Mouse (Mus musculus) lung, adult 10 weeks (tissue): ENCODE measurements around the gene Fam71b. TPM values are rescaled to one million over a fixed set of nuclear protein-coding genes. Genes with fewer than 3 reads are reported as not detected.

Experiments used
- polyA plus RNA-seq: library from polyadenylated mRNA; stranded (reverse); fragments of 350-450 nt; fragmentation: Illumina TruSeq; extraction: RNeasy Lipid Tissue Mini Kit (QIAGEN cat#74804); gene quantifications from one replicate; pipeline ENCODE4 v1.2.3, GENCODE M21; 2014; ENCODE audit warnings: low read depth, low replicate concordance; ENCODE audit not compliant: insufficient read depth

Gene Fam71b
- 0.17 TPM for polyA plus RNA-seq

GRCm38 (mm10) chr11:46396167-46396859 is at the start of gene Fam71b:
Gene Fam71b (plus strand): TSS chr11:46396559.

DNA sequence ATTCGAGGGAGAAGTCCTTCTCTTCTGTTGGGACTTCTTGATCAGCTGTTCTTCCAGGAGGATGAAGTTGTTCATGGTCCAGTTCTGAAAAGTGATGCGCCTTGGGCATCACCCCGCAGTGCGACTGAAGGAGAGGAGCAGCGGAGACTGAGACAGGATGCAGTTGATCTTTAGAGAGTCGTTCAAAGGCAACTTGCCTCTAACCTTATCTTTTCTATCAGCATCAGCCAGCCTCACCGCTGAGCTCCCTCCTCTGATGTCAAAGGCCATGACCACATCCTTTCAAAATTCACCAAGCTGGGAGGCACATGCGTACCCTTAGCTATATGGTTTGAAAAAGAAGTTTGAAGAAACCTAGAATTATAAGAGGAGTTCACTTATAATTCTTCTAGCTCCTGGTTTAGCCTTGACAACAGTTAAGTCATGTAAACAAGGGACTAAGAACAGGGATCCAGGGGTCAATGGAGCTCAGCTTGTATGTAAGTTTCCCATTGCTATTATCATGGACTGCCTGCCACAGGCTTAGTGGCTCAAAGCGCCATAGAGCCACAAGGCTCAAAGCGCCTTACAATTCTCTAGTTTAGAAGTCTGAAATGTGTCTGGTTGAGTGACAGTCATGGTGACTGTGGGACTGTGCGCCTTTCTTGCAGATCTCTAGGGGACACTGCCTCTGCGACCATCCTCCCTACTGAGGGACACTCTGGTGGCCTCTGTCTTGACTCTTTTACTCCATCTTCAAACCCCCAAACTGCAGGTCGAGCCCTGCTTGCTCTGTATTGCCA is 6.8 kb upstream of the Fam71b start, which contains the start of gene Itk:
Gene Itk (minus strand): TSS at position 180 of the 782 bp plus-strand sequence.

DNA sequence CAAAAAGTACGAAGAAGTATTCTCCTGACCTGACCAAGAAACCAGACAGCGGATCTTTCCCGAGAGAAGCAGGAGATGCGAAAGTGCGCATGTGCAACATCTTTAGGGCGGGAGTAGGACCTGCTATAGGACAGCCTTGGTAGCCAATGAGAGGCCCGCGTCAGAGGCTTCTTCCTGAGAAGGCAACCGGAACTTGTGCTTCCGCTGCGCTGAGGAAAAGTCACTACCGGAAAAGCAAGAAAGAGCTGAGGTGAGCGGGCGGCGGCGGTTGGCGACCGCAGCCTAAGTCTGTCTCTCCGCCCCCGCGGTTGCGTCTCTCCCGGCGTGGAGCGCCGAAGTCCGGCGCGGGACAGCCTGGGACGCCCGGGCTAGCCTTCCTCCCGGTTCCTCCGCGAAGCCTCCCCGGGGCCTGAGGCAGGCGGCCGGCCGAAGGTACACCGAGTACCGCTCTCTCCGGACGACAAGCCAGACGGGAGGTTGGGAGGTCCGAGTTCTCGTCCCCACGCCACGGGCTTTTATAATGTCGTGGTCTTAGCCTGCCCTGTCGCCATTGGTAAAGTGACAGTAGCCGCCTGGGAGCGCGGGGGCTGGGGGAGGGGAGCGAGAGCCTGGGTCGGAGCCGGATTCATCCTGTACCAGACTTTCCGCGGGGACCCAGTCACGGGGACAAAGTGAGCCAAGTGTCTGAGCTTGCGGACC is 40.5 kb downstream of the Fam71b start, which contains the start of gene Med7:
Gene Med7 (plus strand): TSS at position 166 of the 699 bp plus-strand sequence.

DNA sequence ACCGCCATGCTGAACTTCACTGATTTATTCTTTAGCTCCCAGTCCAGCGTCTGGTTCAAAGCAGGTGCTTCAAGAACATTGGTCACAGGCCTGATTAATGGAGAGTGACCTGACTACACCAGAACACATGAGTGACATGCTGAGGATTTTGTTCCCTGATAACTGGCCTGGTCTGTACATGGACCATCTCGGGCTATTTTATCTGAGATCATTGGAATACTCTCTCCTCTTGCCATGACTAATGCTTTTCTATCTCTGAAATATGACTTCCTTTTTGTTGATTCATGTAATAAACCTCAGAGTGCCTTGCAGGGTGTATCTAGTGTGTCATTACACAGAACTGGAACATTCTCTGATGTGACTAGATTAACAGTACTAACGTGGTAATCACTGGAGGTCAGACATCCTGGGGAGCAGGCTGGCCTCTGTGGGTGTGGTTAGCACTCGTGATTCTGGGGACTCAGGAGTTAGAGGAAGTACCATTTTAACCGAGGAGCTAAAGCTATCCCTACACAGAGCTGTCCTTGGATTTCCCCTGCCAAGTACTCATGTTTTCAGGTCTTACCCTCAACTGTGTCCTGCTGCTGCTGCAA is 58.2 kb downstream of the Fam71b start, which contains the start of gene Havcr2:
Gene Havcr2 (plus strand): TSS at position 483 of the 593 bp plus-strand sequence.

Other genes with a start within 250 kb of the Fam71b start
- 0.23 TPM for gene Nipal4, start 230.1 kb upstream of the Fam71b start, polyA plus RNA-seq
- not detected for gene Fndc9, start 161.0 kb upstream of the Fam71b start, polyA plus RNA-seq
- 4.7 TPM for gene Cyfip2, start 83.7 kb upstream of the Fam71b start, polyA plus RNA-seq
- 2.7 TPM for gene Itk, start 7.0 kb upstream of the Fam71b start, polyA plus RNA-seq
- 27.5 TPM for gene Med7, start 40.4 kb downstream of the Fam71b start, polyA plus RNA-seq
- gene Havcr2, start 58.4 kb downstream of the Fam71b start, polyA plus RNA-seq, result 2.9 TPM
- not detected for gene Gm12169, start 127.7 kb downstream of the Fam71b start, polyA plus RNA-seq
- not detected for gene BC053393, start 175.0 kb downstream of the Fam71b start, polyA plus RNA-seq
- gene Dppa1, start 232.7 kb downstream of the Fam71b start, polyA plus RNA-seq, result not detected